Mouse (Mus musculus): ENCODE data around the gene Camk2g.

Camk2g gene

DNA sequence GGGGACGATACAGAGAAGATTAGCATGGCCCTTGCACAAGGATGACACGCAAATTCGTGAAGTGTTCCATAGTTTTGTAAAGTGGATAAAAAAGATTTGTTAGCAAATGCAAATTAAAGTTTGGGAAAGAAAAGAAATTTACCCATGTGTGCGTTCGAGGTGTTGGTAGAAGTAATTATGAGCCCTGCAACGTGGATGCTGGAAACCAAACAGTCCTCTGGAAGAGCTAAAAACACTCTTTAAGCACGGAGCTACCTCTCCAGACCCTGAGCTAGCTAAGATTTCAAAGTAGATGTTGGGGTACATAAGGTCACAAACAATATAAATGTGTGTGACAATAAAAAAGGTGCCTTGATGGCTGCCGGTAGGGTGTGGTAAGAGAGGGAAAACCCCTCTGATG is 92.3 kb downstream of the Camk2g start:
- no peak for DNase-seq (ENCODE audit: low spot score)

DNA sequence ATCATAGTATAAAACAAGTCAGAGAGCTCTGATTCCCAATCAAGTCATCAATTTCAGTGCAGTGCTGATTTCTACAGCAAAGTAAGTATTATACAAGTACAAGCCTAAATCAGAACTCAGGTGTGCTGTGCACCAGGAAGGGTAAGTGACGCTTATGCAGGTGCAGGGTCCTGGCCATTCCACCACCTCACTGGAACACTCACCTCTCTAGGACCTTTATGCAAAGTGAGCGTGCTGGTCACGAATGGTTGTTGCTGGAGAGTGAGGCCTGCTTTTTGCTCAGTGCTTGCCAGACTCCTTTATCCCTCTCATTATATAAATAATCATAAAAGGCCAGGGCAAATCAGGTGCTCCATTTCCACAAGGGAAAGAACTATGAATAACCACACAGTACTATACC is 93.5 kb downstream of the Camk2g start:
- no peak for DNase-seq (ENCODE audit: low spot score)

DNA sequence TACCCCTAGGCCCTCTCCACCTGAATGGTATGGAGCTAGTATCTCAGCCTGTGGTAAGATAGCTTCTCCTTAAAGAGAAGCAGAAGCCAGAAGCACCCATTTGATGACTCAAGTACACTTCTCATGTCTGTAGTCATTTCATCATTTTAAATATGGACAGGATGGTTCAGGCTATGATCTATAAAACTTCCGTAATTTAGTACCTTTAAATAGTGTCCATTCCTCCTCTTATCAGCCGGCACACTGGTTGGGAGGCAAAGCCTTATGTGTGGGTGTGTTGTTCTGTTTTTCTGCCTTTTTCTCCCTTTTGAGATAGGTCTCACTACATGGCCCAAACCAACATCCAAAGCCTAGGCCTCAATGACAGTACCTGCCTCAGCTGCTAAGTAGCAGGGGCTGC is 95.4 kb downstream of the Camk2g start:
- no peak for DNase-seq (ENCODE audit: low spot score)

DNA sequence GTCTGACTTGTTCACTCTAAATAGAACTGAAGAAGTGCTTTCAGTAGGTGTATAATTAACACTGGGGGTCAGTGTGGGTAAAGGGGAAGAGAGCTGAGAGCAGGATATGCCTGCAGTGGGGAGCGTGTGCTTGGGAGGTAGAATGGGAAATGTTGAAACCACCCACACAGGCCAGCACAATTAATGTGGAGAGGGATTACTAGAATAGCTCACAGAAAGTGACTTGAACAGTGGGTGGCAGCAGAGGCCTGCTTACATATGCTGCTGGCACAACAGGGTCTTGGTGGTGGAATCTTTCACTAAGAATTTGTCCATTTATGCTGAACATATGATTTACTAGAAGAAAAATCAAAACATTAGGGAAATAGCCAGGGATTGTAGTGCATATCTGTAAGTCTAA is 96.9 kb downstream of the Camk2g start:
- peak; percentile 69 for DNase-seq (ENCODE audit: low spot score)

DNA sequence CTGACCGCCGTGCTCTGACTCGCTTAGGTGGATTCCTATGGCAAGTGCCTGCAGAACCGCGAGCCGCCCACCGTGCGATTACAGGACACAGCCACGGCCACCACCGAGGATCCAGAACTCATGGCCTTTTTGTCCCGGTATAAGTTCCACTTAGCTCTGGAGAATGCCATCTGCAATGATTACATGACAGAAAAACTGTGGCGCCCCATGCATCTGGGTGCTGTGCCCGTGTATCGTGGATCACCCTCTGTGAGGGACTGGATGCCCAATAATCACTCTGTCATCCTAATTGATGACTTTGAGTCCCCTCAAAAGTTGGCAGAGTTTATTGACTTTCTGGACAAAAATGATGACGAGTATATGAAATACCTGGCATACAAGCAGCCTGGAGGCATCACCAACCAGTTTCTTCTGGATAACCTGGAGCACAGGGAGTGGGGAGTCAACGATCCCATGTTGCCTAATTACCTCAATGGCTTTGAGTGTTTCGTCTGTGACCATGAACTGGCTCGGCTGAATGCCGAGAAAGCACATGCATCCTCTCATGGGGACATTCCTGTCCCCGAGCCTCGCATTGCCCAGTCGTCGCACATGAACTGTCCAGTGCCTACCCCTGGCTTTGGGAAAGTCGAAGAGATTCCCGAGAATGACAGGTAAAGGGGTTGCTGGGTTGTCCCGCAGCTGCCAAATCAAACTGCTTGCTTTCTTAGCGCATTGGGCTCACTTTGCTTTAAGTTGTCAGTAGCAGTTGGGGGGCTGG is 97.9 kb downstream of the Camk2g start:
- peak; percentile 12 for DNase-seq (ENCODE audit: low spot score)

DNA sequence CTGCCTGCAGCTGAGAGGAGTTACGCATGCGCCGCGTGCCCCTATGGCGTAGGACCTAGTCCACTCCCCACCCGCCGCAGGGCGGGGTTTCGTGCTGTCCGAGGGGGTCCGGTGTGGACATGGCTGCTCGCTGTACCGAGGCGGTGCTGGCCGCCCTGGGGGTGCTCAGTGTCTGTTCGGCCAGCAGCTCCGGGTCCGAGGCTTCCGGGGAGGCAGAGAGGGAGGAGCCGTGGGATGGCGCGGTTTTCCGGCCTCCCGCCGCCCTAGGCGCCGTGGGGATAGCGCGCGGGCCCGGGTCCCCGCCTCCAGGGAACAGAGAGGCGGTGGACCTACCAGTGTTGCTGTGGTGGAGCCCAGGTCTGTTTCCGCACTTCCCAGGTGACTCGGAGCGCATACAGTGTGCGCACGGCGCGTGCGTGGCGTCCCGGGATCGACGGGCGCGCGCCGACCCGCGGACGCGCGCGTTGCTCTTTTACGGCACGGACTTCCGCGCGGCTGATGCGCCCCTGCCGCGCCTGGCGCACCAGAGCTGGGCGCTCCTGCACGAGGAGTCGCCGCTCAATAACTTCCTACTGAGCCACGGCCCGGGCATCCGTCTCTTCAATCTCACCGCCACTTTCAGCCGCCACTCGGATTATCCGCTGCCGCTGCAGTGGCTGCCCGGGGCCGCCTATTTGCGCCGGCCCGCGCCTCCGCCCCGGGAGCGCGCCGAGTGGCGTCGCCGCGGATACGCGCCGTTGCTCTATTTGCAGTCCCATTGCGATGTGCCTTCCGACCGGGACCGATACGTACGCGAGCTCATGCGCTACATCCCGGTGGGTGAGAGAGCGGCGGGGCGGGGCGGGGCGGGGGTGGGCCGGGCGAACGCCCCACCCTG is 98.8 kb downstream of the Camk2g start, which contains the start of gene Fut11:
Gene Fut11, plus strand, starts transcription at position 85 of the 877 bp plus-strand sequence.
- DNase-seq (ENCODE audit: low spot score) = peak; percentile 92

DNA sequence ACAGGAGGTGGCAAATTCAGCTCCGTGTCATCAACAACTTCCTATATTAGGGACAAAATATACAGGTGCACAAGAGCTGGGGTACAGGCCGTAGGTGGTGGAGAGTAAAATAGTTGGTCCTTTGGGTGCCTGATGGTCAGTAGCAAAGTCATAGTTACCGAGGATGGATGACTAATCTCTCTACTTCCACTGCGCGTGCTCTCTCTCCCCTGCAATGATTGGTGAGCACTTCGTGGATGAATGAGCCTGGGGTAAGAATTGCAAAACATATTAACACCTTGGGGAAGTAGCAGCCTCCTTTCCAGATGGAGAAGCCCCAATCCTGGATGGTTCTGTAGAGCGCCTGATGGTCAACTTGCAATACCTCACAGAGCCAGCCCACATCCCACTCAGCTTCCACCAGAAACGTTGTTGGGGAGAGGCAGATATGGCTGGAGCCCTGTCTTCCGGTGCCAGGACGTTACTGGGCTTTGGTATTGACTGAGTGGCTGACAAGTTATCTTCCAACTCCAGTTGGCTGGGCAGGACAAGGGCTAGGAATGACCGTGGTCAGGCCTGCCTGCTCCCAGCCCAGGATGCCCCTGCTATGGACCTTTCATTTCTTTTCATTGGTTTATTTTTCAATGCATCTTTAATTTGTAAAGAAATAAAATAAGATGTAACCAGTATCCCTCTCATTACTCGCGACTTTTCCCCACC is 99.6 kb downstream of the Camk2g start:
- DNase-seq (ENCODE audit: low spot score) = no peak

DNA sequence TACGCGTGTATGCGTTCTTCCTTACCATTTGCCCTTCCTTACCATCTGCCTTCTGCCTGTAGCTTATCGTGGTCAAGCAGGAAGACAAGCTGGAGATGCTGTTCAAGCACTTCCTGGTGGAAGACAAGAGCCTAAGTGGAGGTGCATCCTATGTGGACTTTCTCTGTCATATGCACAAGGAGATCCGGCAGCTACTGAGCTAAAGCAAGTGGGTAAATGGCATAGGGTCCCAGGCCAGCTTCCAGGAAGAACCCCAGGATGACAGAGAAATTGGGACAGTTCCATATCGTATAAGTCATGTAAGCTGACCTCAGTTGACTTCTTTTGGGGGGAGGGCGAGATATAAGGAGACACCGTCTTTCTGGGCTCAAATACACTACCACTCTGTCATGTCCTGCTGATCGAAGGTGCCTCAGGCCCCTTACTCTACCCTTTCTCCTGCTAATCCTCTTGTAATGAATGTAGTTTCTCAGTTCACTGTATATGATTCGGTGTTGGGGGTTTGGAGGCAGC is 100.2 kb downstream of the Camk2g start:
- no peak for DNase-seq (ENCODE audit: low spot score)

DNA sequence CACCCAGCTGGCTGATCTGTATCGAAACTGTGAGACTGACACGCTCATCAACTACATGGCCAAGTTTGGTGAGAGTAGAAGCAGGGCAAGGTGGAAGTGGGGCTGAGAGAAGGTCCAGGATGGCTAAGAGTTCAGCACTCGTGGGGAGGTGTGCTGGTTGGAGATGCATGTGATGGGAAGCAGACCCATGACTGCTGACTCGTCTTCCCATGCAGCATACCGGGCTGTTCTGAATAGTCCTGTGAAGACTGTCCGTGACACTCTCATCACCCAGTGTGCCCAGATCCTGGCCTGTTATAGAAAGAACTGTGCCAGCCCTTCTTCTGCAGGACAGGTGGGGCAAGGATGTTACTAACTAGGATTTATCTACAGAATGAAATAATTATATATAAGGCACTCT is 102.1 kb downstream of the Camk2g start:
- DNase-seq (ENCODE audit: low spot score) = no peak

DNA sequence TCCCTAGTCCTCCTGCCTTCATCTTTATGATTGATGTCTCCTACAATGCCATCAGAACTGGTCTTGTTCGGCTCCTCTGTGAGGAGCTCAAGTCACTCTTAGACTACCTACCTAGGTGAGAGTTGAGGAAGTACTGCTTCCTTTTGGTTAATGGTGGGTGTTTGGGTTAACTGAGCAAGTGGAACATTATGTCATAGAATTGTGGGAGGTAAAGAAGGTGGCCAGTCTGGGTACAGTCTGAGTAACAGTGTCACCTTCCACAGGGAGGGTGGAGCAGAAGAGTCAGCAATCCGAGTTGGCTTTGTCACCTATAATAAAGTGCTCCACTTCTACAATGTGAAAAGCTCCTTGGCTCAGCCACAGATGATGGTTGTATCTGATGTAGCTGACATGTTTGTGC is 104.9 kb downstream of the Camk2g start:
- no peak for DNase-seq (ENCODE audit: low spot score)

DNA sequence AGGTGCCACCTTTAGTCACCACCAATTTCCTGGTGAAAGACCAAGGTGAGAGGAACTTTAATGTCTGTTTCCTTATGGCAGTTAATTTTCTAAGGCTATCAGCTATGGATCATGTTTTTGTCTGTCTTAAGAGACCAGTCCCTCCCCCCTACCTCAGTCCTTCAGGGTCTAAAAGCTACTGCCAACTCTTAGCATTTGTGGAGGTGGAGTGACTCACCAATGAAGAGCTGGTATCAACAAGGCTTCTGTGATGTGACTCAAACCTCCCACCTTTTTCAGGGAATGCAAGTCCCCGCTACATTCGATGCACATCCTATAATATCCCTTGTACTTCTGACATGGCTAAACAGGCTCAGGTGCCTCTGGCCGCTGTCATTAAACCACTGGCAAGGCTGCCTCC is 107.3 kb downstream of the Camk2g start:
- DNase-seq (ENCODE audit: low spot score) = no peak
